Mouse (Mus musculus) ovary, adult 18-20 months (tissue): Measurements from ENCODE around the gene Castor1.

Experiments
- DNase-seq: peaks from one replicate; pipeline ENCODE4 v3.0.0; 2022; ENCODE audit warnings: low spot score, mixed read lengths

The Castor1 gene

DNA sequence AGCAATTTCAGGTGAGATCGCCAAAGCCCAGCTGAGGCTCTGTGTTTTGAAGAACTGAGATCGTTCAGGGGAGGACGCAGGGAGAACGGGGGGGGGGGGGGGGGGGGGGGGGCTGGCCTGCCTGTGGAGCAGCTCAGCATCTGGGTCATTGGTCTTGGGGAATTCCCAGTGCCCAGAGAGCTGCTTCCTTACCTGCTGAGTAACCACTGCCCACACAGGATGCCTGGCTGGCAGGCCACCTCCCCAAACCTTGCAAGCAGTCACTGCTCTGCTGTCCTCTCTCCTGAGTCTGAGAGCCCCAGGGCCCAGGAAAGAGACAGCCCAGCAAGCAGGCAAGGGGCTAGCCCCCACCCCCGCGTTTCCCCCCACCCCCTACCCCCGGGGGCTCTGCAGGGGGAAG is 44.8 kb downstream of the Castor1 start:
- DNase-seq: no peak

DNA sequence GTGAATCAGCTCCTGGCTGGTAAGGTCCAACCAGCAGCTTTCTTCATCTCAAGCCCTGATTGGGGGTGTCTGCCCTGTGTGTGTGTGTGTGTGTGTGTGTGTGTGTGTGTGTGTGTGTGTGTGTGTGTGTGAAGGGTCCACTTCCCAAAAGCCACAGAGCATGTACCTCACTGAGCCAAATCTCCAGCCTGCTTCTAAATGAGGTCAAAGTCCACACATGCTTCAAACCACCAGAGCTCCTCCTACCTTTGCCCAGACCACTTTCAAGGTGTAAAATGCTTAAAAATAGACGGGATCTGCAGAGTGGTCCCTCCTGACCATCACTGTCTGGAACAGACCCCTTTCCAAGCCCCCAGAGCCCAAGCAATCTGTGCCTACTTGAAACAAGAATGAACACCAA is 45.3 kb downstream of the Castor1 start:
- no peak for DNase-seq

DNA sequence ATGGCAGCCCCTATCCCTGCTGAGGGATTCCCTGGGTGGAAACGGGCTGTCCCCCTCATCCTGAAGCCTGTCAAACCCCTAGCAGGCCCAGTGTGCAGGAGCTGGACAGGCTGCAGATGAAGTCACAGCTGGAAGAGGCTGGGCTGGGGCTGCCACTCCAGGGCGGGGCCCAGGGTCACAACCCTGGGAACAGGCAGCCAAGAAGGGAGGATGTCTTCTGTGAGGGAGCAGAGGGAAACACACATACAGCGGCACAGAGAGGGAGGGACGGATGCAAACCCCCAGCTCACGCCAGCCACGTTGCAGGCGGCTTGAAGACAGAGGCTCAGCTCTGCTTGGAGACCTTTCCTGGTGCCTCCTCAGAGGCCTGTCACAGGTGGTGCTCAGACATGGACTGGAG is 46.0 kb downstream of the Castor1 start:
- DNase-seq: no peak

DNA sequence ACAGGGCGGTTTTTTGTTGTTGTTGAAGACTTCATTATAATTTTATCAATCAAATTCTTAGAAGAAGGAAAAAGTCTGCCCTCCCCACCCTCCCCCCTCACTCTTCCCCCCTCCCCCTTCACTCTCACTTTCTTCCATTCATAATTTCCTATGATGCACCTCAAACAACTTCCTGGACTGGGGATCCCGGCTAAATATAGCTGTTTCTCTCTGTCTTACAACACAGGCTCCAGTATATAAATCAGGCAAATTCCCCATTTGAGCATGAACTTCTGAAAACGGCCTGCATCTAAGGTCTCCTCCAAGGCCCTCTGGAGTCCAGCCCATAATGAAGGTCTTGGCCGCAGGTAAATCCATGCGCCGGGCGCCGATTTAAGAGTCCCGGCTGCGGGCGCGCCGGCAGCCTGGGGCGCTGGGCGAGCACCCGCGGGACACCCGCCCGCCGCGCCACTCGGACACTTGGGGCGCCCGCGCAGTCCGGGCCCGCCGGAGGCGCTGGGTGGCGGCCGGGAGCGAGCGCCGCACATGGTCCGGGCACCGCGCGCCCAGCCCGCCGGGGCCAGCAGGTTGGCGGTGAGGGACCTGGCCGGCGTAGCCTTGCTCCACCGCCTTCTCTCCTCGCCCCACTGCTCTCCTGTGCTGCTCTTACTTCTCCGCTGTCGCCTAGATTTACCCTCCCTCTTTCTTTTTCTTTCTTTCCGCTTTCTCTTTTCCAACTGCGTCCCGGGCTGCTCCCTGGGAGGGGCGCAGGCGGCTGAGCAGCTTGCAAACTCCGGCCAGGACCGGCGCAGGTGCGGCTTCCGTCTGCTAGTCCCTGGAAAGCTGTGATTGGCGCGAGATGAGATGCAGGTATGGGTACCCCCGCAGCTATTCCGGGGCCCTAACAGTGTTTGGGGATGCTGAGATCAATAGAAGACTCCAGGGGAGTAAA is 48.5 kb downstream of the Castor1 start:
- DNase-seq: no peak

DNA sequence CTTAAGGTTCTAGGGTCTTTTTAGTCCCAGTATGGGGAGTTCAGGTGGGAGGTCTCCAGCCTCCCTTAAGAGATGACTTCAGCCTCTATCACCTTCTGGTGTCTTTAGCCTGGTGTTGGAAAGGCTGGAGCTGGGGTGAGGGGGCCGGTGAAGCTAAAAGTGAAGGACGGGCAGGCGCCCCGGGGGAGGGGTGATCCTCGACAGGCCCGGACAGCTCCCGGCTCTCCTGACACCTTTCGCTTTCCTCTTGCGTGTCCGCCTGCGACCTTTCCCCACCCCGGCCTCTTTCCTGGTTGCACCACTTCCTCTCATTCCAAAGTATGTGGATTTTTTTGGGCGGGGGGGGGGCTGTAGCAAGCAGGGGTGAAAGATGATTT is 49.2 kb downstream of the Castor1 start:
- no peak for DNase-seq

DNA sequence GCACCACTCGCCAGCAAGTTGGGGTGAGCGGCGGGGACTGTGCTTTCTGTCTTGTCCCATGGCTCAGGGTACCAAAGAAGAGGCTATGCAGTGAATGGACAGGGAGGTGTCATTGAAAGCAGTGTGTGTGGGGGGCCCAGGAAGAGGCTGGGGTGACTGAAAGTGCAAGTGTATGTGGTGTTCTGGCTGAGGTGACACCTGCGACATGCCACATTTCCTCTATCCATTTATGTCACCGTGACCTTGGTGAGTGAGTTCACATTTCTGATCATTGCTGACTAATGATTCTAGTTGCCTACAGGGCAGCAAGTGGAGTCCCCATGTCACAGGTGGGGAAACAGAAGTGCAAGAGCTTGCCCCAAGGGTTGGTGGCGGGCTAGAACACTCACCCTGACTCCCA is 50.5 kb downstream of the Castor1 start:
- DNase-seq: no peak

DNA sequence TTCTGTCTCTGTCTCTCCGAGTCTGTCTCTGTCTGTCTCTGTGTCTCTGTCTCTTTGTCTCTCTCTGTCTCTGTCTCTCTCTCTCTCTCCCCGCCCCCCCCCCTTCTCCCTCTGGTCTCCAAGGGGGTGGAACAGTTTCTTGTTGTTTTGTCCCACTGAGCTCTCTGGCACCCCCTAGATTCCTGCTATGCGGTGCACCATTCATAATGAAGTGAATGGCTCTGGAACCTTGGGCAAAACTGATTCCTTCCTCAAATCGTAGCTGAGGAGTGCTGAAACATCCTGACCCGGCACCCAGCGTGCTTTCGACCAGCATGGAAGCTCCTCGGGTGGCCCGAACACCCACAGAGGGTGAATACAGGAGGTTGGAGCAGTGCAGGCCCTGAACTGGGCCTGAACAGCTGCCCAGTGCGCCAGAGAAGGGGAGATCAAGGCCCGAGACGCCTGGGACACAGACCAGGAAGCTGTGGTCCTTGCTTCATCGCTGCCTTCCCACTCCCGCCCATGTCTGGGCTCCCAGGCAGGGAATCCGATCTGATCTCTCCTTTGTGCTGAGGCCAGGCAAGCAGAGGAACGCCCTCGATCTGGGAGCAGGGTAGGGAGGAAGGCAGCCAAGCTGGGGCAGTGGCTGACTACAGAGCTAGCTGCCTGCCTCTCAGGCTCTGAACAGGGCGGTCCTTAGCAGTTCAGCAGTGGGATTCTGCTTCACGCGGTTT is 52.9 kb downstream of the Castor1 start:
- DNase-seq: no peak

DNA sequence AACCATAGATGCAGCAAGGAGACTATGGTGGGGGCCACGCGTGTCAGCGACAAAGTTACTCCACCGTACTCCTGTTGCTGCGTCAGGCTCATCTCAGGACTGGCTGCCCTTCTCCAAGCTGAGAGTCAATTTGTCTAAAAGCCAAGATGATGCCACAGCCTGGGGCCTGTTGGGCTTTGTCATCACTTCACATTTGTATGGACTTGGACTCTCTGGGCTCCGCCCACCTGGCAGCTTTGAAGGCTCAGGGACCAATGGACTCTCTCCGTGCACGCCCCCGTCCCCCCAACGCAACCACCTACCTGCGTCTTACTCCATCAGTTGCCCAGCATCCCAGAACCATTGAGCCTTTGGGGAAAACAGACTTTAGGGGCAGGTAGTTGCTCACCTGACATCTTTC is 53.5 kb downstream of the Castor1 start:
- DNase-seq: no peak
